Mouse (Mus musculus) heart, embryonic 14.5 days (tissue): ENCODE results near the gene Rab3gap2. TPM values are rescaled to one million over a fixed set of nuclear protein-coding genes. Genes with fewer than 3 reads are reported as not detected.

Experiments used
- ATAC-seq: fragments of 200-750 bp; cut with Nextera tagmentation; 2 replicates; pipeline ENCODE4 v1.8.0; 2017; ENCODE audit warnings: low read depth, moderate TSS enrichment; ENCODE audit not compliant: insufficient number of reproducible peaks, insufficient read depth, low FRiP score
- H3K27ac ChIP-seq, 2 experiments: fragments of 200-500 bp in 1 of 2; fragments of 300-500 bp in 1 of 2; sonication (generic) in 1 of 2; replicated peaks in 1 of 2; 2 replicates each; pipeline ENCODE4 v1.5.1; 2012 to 2014; ENCODE audit warnings: low read depth in 2 of 2, low read length in 2 of 2, control low read depth in 1 of 2, mild to moderate bottlenecking in 1 of 2, mixed read lengths in 1 of 2; ENCODE audit not compliant: control insufficient read depth in 1 of 2, insufficient read depth in 1 of 2
- H3K27me3 ChIP-seq: fragments of 300-500 bp; sonication (generic); 2 replicates; pipeline ENCODE4 v1.6.1; 2014; ENCODE audit warnings: mild to moderate bottlenecking, low read length, control low read depth; ENCODE audit not compliant: control insufficient read depth, insufficient read depth
- H3K36me3 ChIP-seq: fragments of 300-500 bp; sonication (generic); 2 replicates; pipeline ENCODE4 v1.6.1; 2014; ENCODE audit warnings: mild to moderate bottlenecking, control low read depth, low read length, mixed read lengths; ENCODE audit not compliant: control insufficient read depth, insufficient read depth
- H3K4me1 ChIP-seq, 2 experiments: fragments of 200-500 bp in 1 of 2; fragments of 300-500 bp in 1 of 2; sonication (generic) in 1 of 2; 2 replicates each; pipeline ENCODE4 v1.6.1; 2012 to 2014; ENCODE audit warnings: low read length in 2 of 2, control low read depth in 1 of 2, mixed read lengths in 1 of 2; ENCODE audit not compliant: control insufficient read depth in 2 of 2, insufficient read depth in 2 of 2
- H3K4me2 ChIP-seq: fragments of 300-500 bp; sonication (generic); 2 replicates; pipeline ENCODE4 v1.6.1; 2014; ENCODE audit warnings: mild to moderate bottlenecking, low read length
- H3K4me3 ChIP-seq, 2 experiments: fragments of 200-500 bp in 1 of 2; fragments of 300-500 bp in 1 of 2; sonication (generic) in 1 of 2; 2 replicates each; pipeline ENCODE4 v1.5.1; 2012 to 2014; ENCODE audit warnings: low read length in 2 of 2, mild to moderate bottlenecking in 2 of 2, control low read depth in 1 of 2, low read depth in 1 of 2, moderate library complexity in 1 of 2; ENCODE audit not compliant: control insufficient read depth in 1 of 2, insufficient read depth in 1 of 2
- H3K9ac ChIP-seq: fragments of 300-500 bp; sonication (generic); 2 replicates; pipeline ENCODE4 v1.6.1; 2014; ENCODE audit warnings: mild to moderate bottlenecking, low read length
- H3K9me3 ChIP-seq: fragments of 300-500 bp; sonication (generic); 2 replicates; pipeline ENCODE4 v1.6.1; 2016; ENCODE audit warnings: low read length, control low read depth; ENCODE audit not compliant: control insufficient read depth
- WGBS: fragments of 180-500 bp; shearing (Covaris S2); extraction: QIAGEN DNeasy Blood & Tissue Kit; methylation state at CpG from one replicate; pipeline ENCODE4 v1.1.7; 2014; 5-methylcytosine and 5-hydroxymethylcytosine counted together
- polyA plus RNA-seq: library from polyadenylated mRNA; unstranded; fragments of >200 nt; fragmentation: Nextera tagmentation; extraction: Ambion mirVana; gene quantifications from 2 replicates; pipeline ENCODE4 v1.2.1, GENCODE M21; 2014

Rab3gap2 gene
- polyA plus RNA-seq, 1 experiment from 2014 or later, result 17.8 TPM

DNA sequence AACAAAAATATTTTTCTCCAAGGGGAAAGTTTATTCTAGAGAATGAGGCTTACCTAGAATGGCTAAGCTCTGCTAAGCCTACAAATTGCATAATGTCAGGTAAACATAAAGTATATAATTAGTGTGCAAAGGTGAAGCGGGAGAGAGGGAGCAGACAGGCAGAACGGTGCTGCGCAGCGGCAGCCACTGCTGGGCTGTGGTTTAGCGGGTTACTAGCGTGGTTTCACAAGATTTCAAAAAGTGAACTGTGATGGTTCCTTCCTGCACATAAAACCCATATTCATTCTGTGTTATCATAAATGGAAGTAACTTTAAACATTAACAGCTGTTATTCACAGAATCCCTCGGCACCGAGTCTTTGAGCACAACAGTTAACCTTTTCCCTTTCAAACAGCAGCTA is 11.8 kb upstream of the Rab3gap2 start:
- no peak overlapping the region for H3K9ac ChIP-seq
- no peak overlapping the region for H3K4me3 ChIP-seq
- no peak for ATAC-seq
- H3K9me3 ChIP-seq, result no peaks in the 10 kb centered on the region
- no peak overlapping the region for H3K4me2 ChIP-seq
- WGBS, result 83% methylated on average over 8 of the region's 8 CpGs
- H3K27ac ChIP-seq, result no peak overlapping the region
- H3K27me3 ChIP-seq, result no peaks in the 10 kb centered on the region
- peaks cover 0 to 2% of the 10 kb centered on the region in 2 experiments; a peak in 1 of 4 replicates for H3K4me1 ChIP-seq
- no peaks in the 10 kb centered on the region for H3K36me3 ChIP-seq

DNA sequence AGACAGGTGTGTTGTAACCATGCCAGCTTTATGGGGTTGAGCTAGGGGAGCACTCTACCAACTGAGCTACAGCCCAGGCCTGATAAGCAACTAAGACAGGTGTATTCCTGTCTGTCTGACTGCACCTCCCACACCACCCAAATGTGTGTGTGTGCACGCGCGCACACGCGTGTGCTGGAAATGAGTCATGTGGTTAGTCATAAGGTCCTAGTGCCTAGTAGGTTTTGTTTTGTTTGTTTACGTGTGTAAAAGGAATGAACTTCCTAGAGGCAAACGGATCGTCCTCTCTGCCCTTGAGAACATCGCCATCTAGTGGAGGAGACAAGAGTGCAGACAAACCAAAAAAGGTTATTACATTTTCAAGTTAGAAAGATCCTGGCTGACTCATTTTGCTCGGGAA is 10.4 kb upstream of the Rab3gap2 start:
- ATAC-seq, result 0 out of 2 replicates have a peak, but pooled peaks have one; percentile 50
- H3K27ac ChIP-seq, result no peak overlapping the region
- H3K4me3 ChIP-seq, result peak overlapping the region in 1 of 2 experiments; percentile 10; a peak in 1 of 4 replicates
- H3K27me3 ChIP-seq, result no peaks in the 10 kb centered on the region
- 11% methylated on average over 10 of the region's 10 CpGs for WGBS
- peak overlapping the region; percentile 39; the same call in 1 of the 2 replicates for H3K9ac ChIP-seq
- no peaks in the 10 kb centered on the region for H3K9me3 ChIP-seq
- H3K4me1 ChIP-seq, result peaks cover 0 to 2% of the 10 kb centered on the region in 2 experiments; a peak in 1 of 4 replicates
- no peaks in the 10 kb centered on the region for H3K36me3 ChIP-seq
- H3K4me2 ChIP-seq, result peak overlapping the region; percentile 45

DNA sequence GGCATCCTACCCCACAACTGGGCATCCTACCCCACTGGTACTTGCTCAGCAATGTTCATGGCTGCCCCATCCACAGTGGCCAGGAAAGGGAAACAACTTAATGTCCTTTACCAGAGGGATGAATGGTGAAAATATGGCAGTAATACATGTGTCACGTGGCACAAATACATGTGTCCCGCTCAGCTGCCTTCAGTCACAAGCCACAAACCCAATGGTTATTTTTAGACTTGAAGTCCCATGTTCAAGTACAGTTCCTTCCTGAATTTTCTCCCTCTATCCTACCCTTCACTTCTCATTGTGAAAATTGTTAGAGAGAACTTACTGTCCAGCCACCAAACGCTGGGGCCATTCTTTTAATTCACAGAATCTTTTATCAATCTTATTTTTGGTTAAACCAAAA is 7.6 kb upstream of the Rab3gap2 start:
- H3K9me3 ChIP-seq, result no peaks in the 10 kb centered on the region
- H3K9ac ChIP-seq, result no peak overlapping the region
- no peak overlapping the region for H3K4me2 ChIP-seq
- WGBS, result 59% methylated on average over 3 of the region's 3 CpGs
- H3K4me3 ChIP-seq, result no peak overlapping the region
- H3K27ac ChIP-seq, result no peak overlapping the region
- no peaks in the 10 kb centered on the region for H3K36me3 ChIP-seq
- no peaks in the 10 kb centered on the region for H3K27me3 ChIP-seq
- no peak for ATAC-seq
- H3K4me1 ChIP-seq, result peaks cover 0 to 2% of the 10 kb centered on the region in 2 experiments; a peak in 1 of 4 replicates

- Histone ChIP-seq H3K4me1 (peaks cover 0 to 13% of the 10 kb centered on the region in 2 experiments; a peak in 2 of 4 replicates), H3K4me3 (no peak overlapping the region), H3K27ac (peak overlapping the region; percentile 3 to 20; a peak in 2 of 4 replicates), H3K4me2 (peak overlapping the region; percentile 11; the same call in 1 of the 2 replicates), H3K9ac (no peak overlapping the region), H3K36me3 (no peaks in the 10 kb centered on the region), H3K9me3 (no peaks in the 10 kb centered on the region), H3K27me3 (no peaks in the 10 kb centered on the region)
- no peak for ATAC-seq
- 60% methylated on average over 22 of the region's 22 CpGs for WGBS
Observed at GRCm38 (mm10) chr1:185200571-185201395, 3.1 kb upstream of the Rab3gap2 start.

- 83% methylated on average over 2 of the region's 2 CpGs for WGBS
- ATAC-seq, result no peak
- H3K9ac ChIP-seq, result no peak overlapping the region
- no peaks in the 10 kb centered on the region for H3K27me3 ChIP-seq
- H3K9me3 ChIP-seq, result no peaks in the 10 kb centered on the region
- no peak overlapping the region for H3K4me2 ChIP-seq
- H3K4me3 ChIP-seq, result no peak overlapping the region
- H3K4me1 ChIP-seq, result peaks cover 0 to 13% of the 10 kb centered on the region in 2 experiments; a peak in 2 of 4 replicates
- H3K36me3 ChIP-seq, result no peaks in the 10 kb centered on the region
- H3K27ac ChIP-seq, result no peak overlapping the region
Observed at GRCm38 (mm10) chr1:185201994-185202393, 1.9 kb upstream of the Rab3gap2 start.

- peaks cover 6% of the 10 kb centered on the region for H3K36me3 ChIP-seq
- H3K4me2 ChIP-seq, result peak overlapping the region; percentile 73
- no peak for ATAC-seq
- H3K9ac ChIP-seq, result peak overlapping the region; percentile 97
- 3% methylated on average over 23 of the region's 23 CpGs for WGBS
- peaks cover 0 to 13% of the 10 kb centered on the region in 2 experiments; a peak in 2 of 4 replicates for H3K4me1 ChIP-seq
- H3K9me3 ChIP-seq, result no peaks in the 10 kb centered on the region
- peak overlapping the region; percentile 42 to 96 for H3K4me3 ChIP-seq
- H3K27ac ChIP-seq, result peak overlapping the region; percentile 83 to 93
- H3K27me3 ChIP-seq, result no peaks in the 10 kb centered on the region
Observed at GRCm38 (mm10) chr1:185203196-185203908, 565 bp upstream of the Rab3gap2 start.

DNA sequence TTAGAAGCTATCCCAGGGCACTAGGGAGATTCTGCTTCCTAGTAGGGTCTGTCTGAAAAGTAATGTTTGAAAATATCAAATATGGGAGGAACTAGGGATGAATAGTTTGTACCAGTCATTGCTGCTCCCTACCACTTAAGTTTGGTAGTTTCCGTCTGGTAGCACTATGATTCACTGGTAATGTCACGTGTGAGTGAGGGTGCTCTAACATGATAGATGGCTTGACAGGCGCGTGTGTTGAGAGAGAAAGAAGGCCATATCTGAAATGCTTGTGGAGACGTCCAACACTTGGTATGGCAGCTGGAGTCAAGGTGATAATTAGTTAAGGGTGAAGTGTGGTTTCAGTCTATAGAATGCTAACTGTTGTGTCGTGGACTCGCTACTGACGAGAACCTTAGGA is 1.2 kb downstream of the Rab3gap2 start:
- H3K27ac ChIP-seq, result no peak overlapping the region
- H3K4me1 ChIP-seq, result peaks cover 0 to 13% of the 10 kb centered on the region in 2 experiments; a peak in 2 of 4 replicates
- H3K36me3 ChIP-seq, result peaks cover 7% of the 10 kb centered on the region
- H3K4me2 ChIP-seq, result peak overlapping the region; percentile 73
- no peaks in the 10 kb centered on the region for H3K9me3 ChIP-seq
- 52% methylated on average over 8 of the region's 8 CpGs for WGBS
- H3K9ac ChIP-seq, result peak overlapping the region; percentile 97
- no peak for ATAC-seq
- peak overlapping the region in 1 of 2 experiments; percentile 96; a peak in 2 of 4 replicates for H3K4me3 ChIP-seq
- H3K27me3 ChIP-seq, result no peaks in the 10 kb centered on the region
